Mouse (Mus musculus): ENCODE results near the gene Trappc3.

Gene Trappc3

GRCm38 (mm10) chr4:126314393-126314792, 52.3 kb downstream of the Trappc3 start:
- no peak for DNase-seq (ENCODE audit: low read depth)

GRCm38 (mm10) chr4:126315931-126316330, 53.8 kb downstream of the Trappc3 start:
- no peak for DNase-seq (ENCODE audit: low read depth)

- no peak for DNase-seq (ENCODE audit: low read depth)
Measured at GRCm38 (mm10) chr4:126316443-126317040, 54.4 kb downstream of the Trappc3 start.

GRCm38 (mm10) chr4:126319806-126320205, 57.7 kb downstream of the Trappc3 start:
- DNase-seq (ENCODE audit: low read depth): no peak

- peak; percentile 95 for DNase-seq (ENCODE audit: low read depth)
Measured at GRCm38 (mm10) chr4:126321111-126321853, 59.2 kb downstream of the Trappc3 start, which contains the start of gene Adprhl2. TSS of gene Adprhl2 (minus strand) at chr4:126321703.

GRCm38 (mm10) chr4:126321854-126322511, 59.9 kb downstream of the Trappc3 start:
- DNase-seq (ENCODE audit: low read depth): no peak

- no peak for DNase-seq (ENCODE audit: low read depth)
Measured at GRCm38 (mm10) chr4:126322646-126323045, 60.5 kb downstream of the Trappc3 start.

GRCm38 (mm10) chr4:126324861-126325260, 62.7 kb downstream of the Trappc3 start:
- DNase-seq (ENCODE audit: low read depth): no peak

GRCm38 (mm10) chr4:126325281-126325861, 63.2 kb downstream of the Trappc3 start, which contains the start of gene Tekt2:
TSS of gene Tekt2 (minus strand) at chr4:126325688.
- DNase-seq (ENCODE audit: low read depth): peak; percentile 25

Data from c-Kit-positive CD71-positive TER-119-negative erythroid progenitor cells, embryonic 14.5 days (primary cell).